Mouse (Mus musculus): Measurements from ENCODE around the gene Scgb2b2. TPM values are rescaled to one million over a fixed set of nuclear protein-coding genes. Genes with fewer than 3 reads are reported as not detected.

Scgb2b2 gene
- polyA plus RNA-seq (2015; fragmentation: Nextera tagmentation; extraction: Ambion mirVana): not detected in 2 replicates

DNA sequence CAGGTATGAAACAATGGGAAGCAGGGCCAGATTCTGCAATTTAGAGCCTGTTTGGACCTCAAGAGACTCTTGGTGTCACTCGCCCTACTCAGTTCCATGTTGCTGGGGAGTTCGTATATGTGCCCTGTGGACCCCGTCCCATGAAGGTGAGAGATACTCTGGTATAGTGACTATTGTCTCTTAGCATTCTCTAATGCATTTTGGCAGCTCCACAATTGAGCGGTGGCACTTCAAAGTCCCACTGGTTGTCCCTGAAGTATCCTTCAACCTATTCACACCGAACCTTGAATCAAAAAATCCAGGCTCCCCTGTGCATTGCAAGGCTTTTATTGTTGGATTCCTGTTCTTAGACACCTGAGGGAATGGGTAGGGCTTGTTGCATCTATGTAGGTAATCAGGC lies at the start of gene Scgb2b2:
Gene Scgb2b2, plus strand, starts transcription at position 301 of the 400 bp plus-strand sequence.
- ATAC-seq (ENCODE audit: low FRiP score, low read depth): no peak
- Histone ChIP-seq H3K36me3 (no peaks in the 10 kb centered on the region), H3K9me3 (peaks cover 26% of the 10 kb centered on the region), H3K4me2 (replicated peaks) (no peak within 1 kb of the TSS), H3K9ac (no peak within 1 kb of the TSS), H3K27me3 (no peaks in the 10 kb centered on the region), H3K4me3 (no peak within 1 kb of the TSS), H3K4me1 (no peaks in the 10 kb centered on the region), H3K27ac (no peak within 1 kb of the TSS)
- whole genome bisulfite sequencing: 83% methylated on average over 5 of the region's 5 CpGs

DNA sequence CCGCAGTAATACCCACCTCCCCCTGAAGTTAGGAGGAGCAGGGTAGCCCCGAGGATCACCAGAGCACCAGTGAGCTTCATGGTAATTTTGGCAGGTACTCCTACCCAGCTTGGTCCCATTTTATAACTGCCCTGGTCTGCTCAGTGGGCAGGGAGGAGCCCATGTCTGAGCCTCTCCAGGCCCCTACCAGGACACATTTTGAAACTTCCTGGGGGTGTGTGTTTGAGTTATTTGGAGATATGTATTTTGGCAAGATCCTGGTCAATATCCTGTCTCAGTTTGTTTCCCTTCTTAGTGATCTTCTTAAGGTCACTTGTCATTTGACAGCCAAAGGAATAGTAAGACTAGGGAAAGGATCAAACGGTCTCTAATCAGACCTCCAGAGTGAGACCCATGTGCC lies 1.4 kb downstream of the Scgb2b2 start, which contains the start of gene Scgb1b2:
Gene Scgb1b2, minus strand, starts transcription at position 101 of the 400 bp plus-strand sequence.
- Histone ChIP-seq H3K4me1 (no peaks in the 10 kb centered on the region), H3K27me3 (no peaks in the 10 kb centered on the region), H3K9me3 (peaks cover 26% of the 10 kb centered on the region; the same call in 1 of the 2 replicates), H3K4me3 (no peak within 1 kb of the TSS), H3K4me2 (replicated peaks) (no peak within 1 kb of the TSS), H3K36me3 (no peaks in the 10 kb centered on the region), H3K9ac (no peak within 1 kb of the TSS), H3K27ac (no peak within 1 kb of the TSS)
- no peak for ATAC-seq (ENCODE audit: low FRiP score, low read depth)
- WGBS: 74% methylated on average over 3 of the region's 3 CpGs

Other genes starting within 250 kb of the Scgb2b2 start
- gene Fxyd5, start 248.0 kb upstream of the Scgb2b2 start, polyA plus RNA-seq (2015; fragmentation: Nextera tagmentation; extraction: Ambion mirVana): 17.1 and 18.3 TPM in 2 replicates
- 20.0 and 21.3 TPM in 2 replicates for gene Fxyd7, start 239.0 kb upstream of the Scgb2b2 start, polyA plus RNA-seq (2015; fragmentation: Nextera tagmentation; extraction: Ambion mirVana)
- gene Fxyd1, start 233.3 kb upstream of the Scgb2b2 start, polyA plus RNA-seq (2015; fragmentation: Nextera tagmentation; extraction: Ambion mirVana): 61.7 and 71.2 TPM in 2 replicates
- 0.59 and 0.67 TPM in 2 replicates for gene Lgi4, start 231.2 kb upstream of the Scgb2b2 start, polyA plus RNA-seq (2015; fragmentation: Nextera tagmentation; extraction: Ambion mirVana)
- gene Fxyd3, start 213.8 kb upstream of the Scgb2b2 start, polyA plus RNA-seq (2015; fragmentation: Nextera tagmentation; extraction: Ambion mirVana): 32.9 and 34.8 TPM in 2 replicates
- gene Hpn, start 175.2 kb upstream of the Scgb2b2 start, polyA plus RNA-seq (2015; fragmentation: Nextera tagmentation; extraction: Ambion mirVana): 3.0 and 3.2 TPM in 2 replicates
- gene Scn1b, start 163.5 kb upstream of the Scgb2b2 start, polyA plus RNA-seq (2015; fragmentation: Nextera tagmentation; extraction: Ambion mirVana): 4.1 and 4.5 TPM in 2 replicates
- 79.8 and 83.2 TPM in 2 replicates for gene Gramd1a, start 134.6 kb upstream of the Scgb2b2 start, polyA plus RNA-seq (2015; fragmentation: Nextera tagmentation; extraction: Ambion mirVana)
- not detected in 2 replicates for gene Scgb1b2, start 1.3 kb downstream of the Scgb2b2 start, polyA plus RNA-seq (2015; fragmentation: Nextera tagmentation; extraction: Ambion mirVana)
- gene Scgb2b3, start 71.6 kb downstream of the Scgb2b2 start, polyA plus RNA-seq (2015; fragmentation: Nextera tagmentation; extraction: Ambion mirVana): not detected in 2 replicates
- not detected in 2 replicates for gene Scgb1b3, start 85.1 kb downstream of the Scgb2b2 start, polyA plus RNA-seq (2015; fragmentation: Nextera tagmentation; extraction: Ambion mirVana)

Measured in limb, embryonic 13.5 days (tissue).